Mouse (Mus musculus): ENCODE results near the gene L3mbtl1.
A peak's percentile ranks its signal among the peaks of the same experiment; 100 is the strongest.

Gene L3mbtl1

GRCm38 (mm10) chr2:163016916-163017743 is 73.9 kb downstream of the L3mbtl1 start, which contains the start of gene Ift52:
Gene Ift52 (plus strand): TSS chr2:163017354.
- Histone ChIP-seq H3K27me3 (ENCODE audit: insufficient read depth, low read length) (no peaks in the 10 kb centered on the region), H3K4me3 (replicated peaks; ENCODE audit: low read length) (peak within 1 kb of the TSS; percentile 94), H3K4me1 (replicated peaks; ENCODE audit: low read depth, low read length) (peaks cover 17% of the 10 kb centered on the region), H3K36me3 (ENCODE audit: insufficient read depth, low read length) (peaks cover 5% of the 10 kb centered on the region; the same call in 1 of the 2 replicates), H3K9me3 (ENCODE audit: low read length) (no peaks in the 10 kb centered on the region)
- TF ChIP-seq POU5F1 (IDR thresholded peaks at IDR 0.05; ENCODE audit: borderline replicate concordance, low read length) (no peak), NANOG (IDR thresholded peaks at IDR 0.05; ENCODE audit: borderline replicate concordance, low read length) (no peak), CTCF (conservative IDR thresholded peaks at IDR 0.05; ENCODE audit: low read length) (no peak)

Data from E14TG2a.4 (cell line).